Mouse (Mus musculus): ENCODE measurements around the gene Zfp628. TPM values are rescaled to one million over a fixed set of nuclear protein-coding genes. Genes with fewer than 3 reads are reported as not detected.
"Not testable (repeated sequence)": the region's sequence is repeated elsewhere in the genome, so short reads cannot be mapped to it uniquely, and the experiment has no call there.

The Zfp628 gene
- 10 to 100 TPM; 13.9 to 17.2 TPM for total RNA-seq (2021)
- long read RNA-seq, experiment 1, partial matches to known transcripts, result 0 of 2 reads
- long read RNA-seq, experiment 1, other reads (novel, unspliced or antisense), result 1 of 2 reads
- long read RNA-seq, experiment 2, result 0 reads

DNA sequence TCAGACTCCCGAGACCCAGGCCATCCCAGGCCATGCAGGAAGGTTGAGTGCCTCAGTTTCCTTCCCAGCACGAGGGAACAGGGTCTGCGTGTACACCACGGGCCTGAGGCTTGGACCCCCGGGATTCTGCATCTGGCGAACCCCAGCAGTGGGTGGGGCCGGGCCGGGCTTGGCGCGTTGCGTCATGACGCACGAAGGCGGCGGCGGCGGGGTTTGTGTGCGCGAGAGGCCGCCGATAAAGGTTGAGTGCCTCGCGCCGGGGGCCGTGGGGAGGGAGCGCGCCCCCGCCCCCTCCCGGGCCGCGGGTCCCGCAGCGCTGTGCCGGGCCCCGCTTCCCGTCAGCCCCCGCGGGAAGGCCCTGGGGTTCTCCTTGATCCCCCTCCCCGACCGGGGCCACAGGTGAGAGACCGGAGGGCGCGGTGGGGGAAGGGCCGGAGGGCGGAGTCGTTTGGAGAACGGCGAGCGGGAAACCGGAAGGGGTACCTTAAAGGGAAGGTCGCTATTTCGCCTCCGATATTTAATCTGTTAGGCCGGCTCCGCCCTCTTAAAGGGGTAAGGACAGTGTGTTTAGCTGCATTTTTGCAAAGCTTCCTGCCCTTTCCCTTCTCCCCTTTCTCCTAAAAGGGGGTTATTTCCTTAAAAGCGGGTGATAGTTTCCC lies at the start of gene Zfp628:
Zfp628 (plus strand) TSS at position 211 of the 659 bp plus-strand sequence.
- DNase-seq (ENCODE audit: low spot score in 2 of 2), result peak; percentile 92 to 93

DNA sequence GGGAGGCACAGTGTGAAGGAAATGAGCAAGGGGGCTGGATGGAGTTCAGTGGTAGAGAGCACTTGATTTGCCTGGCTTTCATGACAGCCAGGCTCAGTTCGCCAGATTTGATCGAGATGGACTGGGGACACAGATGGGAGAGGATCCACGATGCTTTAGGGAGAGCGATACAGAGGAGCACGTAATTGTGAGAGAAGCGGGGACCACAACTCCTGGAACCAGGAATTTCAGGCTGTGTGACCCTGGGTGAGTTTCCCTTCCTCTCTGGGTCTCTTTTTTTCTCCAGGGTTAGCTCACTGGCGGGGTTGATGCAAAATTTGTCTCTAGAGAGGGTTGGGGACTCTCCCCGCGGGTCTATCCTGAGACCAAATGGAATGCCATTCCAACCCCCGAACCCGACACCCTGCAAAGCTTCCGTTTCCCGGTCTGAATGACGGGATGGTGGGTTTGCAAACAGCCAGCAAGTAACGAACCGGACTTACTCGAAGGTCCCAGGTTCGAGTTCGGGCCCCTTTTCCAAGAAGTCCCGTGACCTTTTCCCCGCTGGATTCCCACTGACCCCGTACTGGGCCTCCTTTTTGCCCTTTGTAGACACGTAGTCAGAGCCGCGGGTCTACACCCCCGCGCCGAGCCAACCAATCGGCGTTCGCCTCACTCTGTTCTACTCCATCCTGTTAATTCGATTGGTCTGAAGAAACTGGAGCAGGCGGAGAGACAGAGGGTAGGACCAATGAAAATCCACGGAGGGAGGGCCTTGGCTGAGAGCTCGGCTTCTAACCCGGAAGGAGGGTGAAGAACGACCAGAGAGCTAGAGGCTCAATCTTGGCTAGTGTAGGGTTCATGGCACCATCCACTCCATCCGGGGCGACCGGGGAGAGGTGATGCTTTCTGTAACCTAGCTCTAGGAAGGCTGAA lies 49.2 kb upstream of the Zfp628 start:
- DNase-seq (ENCODE audit: low spot score in 2 of 2), result peak; percentile 88 to 90

DNA sequence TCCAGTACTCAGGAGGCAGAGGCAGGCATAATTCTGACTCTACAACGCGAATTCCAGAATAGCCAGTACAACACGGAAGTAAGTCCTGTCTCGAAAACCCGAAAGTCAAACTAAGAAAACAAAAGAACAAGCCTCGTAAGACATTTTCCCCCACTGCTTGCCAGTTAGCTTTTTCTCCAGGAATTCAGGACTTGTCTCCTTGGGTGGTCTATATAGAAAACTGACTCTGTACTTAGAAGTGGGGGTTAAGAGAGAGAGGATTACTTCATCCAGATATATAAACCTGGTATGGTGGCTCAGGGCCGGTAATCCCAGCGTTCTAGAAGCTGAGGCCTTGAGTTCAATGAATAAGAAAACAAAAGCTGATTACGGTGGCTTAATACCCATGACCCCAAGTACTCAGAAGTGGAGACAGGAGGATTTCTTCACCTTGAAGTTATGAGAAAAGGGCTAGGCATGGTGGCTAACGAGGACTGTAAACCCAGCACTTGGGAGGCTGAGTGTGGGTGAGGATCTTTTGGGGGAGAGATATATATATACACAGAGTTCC lies 48.3 kb upstream of the Zfp628 start:
- DNase-seq (ENCODE audit: low spot score in 2 of 2), result no peak

DNA sequence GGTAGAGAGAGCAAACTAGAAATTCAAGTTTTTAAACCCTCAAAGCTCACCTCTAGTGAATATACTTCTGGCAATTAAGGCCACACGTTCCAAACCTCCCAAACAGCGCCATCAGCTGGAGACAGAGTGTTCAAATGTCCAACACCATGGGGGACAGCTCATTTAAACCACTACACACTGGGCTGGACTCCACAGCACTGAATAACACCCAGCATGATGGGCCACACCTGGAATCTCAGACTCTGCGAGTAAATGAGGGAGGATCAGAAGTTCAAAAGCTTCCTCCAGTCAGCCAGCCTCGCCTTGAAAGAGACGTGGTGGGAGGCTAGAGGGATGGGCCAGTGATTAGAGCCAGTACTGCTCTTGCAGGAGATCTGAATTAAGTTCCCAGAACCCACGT lies 44.9 kb upstream of the Zfp628 start, which contains the start of gene Isoc2b:
Isoc2b (minus strand) TSS at position 126 of the 400 bp plus-strand sequence.
- DNase-seq (ENCODE audit: low spot score in 2 of 2), result no peak

DNA sequence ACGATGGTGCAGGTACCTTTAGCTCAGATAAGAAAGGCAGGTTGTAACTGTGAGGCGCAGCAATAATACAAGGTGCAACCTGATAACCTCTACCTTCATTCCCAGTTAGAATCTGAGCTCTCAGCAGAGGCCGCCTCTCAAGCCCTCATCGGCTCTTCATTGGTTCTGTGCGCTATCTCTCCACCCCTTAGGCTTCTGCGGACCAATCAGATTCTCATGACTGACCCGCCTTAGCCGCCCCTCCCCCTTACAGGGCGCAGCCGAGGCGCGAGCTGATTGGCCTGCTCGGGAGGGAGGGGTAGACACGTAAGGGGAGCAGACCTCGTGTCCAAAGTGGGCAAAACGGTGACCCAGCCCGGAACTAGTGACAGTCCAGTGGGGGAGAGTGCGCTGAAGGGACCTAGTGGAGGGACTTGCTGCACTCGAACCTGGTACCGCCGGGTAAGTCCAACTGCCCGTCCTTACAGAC lies 38.2 kb upstream of the Zfp628 start, which contains the start of gene Isoc2a:
Isoc2a (plus strand) TSS at position 401 of the 469 bp plus-strand sequence.
- DNase-seq (ENCODE audit: low spot score in 2 of 2), result peak; percentile 75 to 77

DNA sequence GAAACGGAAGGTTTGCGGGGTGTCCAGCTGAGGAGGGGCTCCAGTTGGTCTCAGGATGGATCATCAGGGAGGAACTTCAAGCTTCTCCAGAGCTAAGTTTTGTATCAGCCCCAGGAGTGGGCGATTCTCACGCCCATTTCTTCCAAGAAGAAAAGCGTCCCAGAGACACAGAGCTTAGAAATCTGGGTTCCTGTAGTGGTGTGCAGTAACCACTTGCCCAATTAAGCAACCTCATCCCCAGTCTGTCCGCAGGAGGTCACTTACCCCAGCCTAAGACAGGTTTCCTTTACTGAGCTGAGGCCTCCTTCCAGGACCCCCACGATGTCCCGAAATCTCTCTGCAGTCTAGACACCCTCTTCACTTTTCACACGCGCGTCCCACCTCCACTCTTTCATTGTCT lies 37.8 kb upstream of the Zfp628 start:
- DNase-seq (ENCODE audit: low spot score in 2 of 2), result no peak

DNA sequence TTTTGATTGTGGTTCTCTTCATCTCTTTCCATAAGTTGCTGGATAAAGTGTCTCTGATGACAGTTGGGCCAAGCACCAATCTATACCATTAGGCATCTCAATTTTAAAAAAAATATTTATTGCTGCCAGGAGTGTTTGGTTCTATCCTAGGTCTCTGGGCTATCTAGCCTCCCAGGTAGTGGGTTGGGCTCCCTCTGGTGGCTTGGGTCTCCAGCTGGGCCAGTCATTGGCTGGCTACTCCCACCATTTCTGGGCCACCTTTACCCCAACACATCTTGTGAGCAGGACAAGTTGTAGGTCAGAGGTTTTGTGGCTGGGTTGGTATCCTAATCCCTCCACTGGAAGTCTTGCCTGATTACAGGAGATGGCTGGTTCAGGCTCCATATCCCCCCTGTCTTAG lies 36.8 kb upstream of the Zfp628 start:
- DNase-seq (ENCODE audit: low spot score in 2 of 2), result no peak

DNA sequence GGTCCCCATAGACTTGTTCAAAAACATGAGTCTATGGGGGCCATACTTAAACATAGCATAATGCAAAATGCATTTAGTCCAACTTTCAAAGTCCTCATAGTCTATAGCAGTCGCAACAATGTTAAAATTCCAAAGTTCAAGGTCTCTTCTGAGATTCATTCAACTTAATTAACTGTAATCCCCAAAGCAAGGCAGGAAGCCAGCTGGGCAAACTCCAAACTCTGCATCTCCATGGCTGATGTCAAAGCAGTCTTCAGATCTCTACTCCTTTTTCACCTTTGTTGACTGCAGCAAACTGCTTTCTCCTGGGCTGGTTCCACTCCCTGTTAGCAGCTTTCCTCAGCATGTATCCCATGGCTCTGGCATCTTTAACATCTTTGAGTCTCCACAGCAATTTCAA lies 36.0 kb upstream of the Zfp628 start:
- not testable (repeated sequence) for DNase-seq (ENCODE audit: low spot score in 2 of 2)

DNA sequence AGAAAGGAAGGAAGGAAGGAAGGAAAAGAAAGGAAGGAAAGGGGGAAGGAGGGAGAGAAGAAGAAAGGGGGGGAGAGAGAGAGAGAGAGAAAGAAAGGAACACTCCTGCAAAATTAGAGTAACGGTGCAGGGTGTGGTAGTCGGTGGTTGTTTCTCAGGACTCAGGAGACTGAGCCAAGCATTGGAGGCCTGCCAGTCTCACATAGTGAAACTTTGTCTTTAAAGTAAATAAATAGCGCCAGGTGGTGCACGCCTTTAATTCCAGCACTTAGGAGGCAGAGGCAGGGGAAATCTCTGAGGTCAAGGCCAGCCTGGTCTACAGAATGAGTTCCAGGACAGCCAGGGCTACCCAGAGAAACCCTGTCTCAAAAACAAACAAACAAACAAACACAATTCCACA lies 28.3 kb upstream of the Zfp628 start:
- no peak for DNase-seq (ENCODE audit: low spot score in 2 of 2)

DNA sequence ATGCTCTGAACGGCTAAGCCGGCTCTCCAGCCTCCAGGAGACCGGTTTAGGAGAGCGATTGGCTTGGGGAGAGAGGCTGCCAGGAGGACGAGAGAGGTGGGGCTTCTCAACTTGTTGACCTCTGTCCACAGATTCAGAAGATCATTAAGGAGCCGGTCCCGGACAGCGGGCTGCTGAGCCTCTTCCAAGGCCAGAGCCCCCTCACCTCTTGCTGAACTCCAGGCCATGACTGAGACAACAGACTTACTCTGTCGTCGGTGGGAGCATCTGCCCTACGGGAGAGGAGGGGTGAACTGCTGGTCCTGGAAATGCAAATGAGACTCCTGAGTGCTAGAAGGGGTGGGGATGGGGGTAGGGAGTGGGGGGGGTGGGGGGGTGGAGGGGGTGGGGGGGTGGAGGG lies 19.8 kb upstream of the Zfp628 start:
- no peak for DNase-seq (ENCODE audit: low spot score in 2 of 2)

DNA sequence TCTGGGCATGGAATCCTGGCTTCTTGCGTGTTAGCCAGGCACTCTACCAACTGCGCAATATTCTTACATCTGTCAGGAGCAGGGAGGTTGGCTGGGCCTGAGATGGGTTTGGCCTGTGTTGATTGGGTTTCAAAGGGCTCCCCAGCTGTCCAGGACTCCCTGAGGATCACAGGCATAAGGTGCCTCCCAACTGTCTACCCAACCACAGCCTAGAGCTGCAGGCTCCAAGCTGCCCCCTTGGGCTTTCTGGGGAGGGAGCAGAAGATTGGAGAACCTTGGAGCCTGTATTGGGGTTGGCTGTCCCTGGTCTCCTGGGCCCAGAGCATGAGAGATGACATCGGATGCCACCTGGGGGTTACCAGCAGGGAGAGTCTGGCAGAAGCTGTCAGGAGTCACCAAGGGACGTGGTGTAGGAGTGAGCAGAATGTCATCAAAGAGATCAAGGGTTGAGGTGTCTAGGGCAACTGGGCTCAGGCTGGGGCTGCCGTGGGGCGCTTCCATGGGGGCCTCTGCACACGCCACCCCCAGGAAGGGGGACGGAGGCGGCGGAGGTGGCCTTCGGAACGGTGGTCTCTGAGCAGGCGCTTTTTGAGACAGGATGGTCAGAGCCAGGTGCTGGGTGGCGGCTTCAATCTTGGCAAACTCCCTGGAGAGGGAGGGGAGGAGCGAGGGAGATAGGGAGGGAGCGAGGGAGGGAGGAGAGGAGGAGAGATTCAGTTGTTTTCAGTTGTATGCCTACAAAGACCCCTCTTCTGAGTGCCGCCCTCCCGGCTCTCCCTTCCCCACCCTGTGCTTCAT lies 16.0 kb upstream of the Zfp628 start:
- no peak for DNase-seq (ENCODE audit: low spot score in 2 of 2)

DNA sequence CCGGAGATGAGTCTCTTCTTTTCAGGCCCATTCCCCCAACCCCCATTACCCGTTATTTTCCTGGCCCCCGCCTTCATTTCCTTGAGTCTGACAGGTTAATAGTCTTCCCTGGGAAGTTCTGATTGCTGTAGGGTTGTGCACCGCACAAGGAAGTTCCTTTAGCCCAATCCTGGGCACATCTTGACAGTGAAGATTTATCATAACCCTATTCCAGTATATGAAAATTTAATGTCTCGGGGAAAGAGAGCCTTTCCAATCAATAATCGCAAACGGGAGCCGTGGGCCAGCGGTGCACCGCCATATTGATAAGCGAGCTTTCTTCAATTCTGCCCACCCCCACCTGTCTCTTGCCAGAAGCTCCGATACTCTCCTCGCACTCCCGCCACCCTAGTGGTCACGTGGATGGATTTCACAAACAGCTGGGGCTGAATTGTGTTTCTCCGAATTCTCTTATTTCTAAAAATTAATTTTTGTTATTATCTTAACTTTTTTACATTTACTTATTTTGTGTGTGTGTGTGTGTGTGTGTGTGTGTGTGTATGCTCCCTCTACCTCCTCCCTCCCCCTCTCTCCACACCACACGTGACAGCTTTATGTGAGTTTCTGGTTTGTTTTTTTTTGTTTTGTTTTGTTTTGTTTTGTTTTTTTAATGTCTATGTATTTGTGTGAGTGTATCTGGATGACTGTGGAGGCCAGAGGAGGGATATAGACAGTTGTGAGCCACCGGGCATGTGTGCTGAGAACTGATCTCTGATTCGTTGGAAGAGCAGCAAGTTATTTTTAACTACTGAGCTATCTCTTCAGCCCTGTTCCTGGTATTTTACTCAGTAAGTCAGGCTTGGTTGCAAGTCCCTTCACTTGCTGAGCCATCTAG lies 15.1 kb upstream of the Zfp628 start:
- no peak for DNase-seq (ENCODE audit: low spot score in 2 of 2)

DNA sequence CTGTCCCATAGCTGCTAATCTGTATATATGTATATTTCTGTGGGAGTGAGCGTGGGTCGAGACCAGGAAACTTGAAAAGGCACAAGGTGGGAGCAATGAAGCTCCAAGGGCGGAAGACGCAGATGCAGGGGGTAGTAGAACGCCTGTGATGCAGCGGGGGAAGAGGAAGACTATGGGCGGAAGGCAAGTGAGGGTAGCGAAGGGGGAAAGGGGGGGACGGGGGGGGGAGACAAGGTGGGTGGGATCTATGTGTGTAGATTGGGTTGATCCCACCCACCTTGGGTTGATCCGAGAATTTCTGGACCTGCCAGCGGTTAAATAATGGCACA lies 14.5 kb upstream of the Zfp628 start:
- no peak for DNase-seq (ENCODE audit: low spot score in 2 of 2)

DNA sequence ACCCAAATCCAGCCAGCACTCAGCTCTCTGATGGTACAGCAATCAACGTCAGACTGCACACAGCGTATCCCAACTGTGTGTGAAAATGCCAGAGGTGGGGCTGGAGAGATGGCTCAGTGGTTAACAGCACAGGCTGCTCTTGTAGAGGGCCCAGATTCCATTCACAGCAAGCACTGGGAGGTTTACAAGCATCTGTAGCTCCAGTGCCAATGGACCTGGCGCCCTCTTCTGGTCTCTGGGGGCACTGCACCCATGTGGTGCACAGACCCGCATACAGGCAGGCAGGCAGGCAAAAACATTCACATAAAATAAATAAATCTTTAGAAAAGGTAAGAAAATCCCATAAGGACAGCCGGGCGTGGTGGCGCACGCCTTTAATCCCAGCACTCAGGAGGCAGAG lies 13.8 kb upstream of the Zfp628 start:
- DNase-seq (ENCODE audit: low spot score in 2 of 2), result no peak

DNA sequence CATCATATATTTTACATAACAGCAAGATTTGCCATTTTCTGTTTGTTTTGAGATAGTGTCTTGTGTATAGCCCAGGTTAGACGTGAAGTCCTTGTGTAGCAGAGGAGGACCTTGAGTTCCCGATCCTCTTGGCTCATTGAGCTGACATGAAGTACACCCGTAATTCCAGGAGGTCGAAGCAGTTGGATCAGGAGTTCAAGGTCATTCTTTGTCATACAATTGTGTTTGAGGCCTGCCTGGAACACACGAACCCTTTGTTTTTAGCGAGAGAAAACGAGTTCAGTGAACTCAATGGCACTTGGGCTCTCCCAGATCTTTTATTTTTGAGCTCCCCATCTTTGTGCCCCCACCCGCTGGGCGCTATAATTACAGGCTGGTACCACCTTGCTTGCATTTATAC lies 12.6 kb upstream of the Zfp628 start:
- no peak for DNase-seq (ENCODE audit: low spot score in 2 of 2)

DNA sequence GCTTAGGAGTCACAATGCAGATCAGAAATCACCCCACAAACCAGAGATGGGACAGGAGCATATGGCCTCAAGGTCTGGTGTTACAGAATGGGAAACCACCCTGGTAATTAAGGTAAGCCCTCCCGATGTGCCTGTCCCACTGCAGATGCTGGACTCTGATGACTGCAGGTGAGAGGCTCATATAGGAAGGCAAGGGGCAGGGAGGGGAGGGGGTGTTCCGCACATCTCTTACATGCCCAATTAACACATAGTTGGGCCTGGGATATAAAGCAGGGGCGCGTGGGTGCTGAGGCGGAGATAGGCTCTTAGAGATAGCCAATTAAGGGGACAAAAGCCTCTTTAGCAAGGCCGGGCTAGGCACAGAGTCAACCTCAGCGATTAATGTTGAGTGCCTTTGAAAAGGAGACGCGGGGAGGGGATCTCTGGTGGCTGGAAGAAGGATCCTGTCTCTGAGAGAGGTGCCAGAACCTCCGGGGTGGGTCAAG lies 8.5 kb upstream of the Zfp628 start, which contains the start of gene Gm36210:
Gm36210 (minus strand) TSS at position 51 of the 485 bp plus-strand sequence.
- DNase-seq (ENCODE audit: low spot score in 2 of 2), result no peak

DNA sequence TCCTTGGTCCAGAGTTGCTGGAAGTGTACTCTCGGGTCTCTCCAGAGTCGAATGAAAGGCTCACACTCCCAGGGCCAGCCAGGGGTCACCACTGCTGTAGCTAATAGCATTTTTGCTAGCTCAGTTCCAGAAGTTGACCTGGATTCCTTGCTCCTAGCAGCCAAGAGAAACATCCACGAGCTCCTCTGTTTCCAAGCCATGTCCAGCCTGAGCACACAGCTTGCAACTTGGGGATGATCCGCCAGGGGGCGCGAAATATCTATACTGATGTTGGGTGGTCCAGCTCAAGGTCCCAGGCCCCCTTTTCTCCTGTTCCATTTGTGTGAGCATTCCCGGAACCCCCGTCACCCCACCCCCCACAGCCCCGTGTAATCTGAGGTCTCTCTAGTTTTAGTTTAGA lies 3.5 kb upstream of the Zfp628 start:
- peak in 1 of 2 experiments; percentile 69 for DNase-seq (ENCODE audit: low spot score in 2 of 2)

DNA sequence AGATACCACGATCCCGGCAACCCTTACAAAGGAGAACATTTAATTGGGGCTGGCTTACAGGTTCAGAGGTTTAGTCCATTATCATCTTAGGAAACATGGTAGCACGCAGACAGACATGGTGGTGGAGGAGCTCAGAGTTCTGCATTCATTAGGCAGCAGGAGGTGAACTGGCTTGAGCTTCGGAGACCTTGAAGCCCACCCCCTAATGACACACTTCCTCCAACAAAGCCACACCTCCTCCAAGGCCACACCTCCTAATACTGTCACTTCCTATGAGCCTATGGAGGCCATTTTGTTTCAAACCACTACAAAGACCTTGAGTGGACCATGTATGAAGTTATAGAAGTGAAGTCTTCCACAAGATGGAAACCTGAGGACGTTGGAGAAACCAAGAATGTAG lies 2.8 kb upstream of the Zfp628 start:
- DNase-seq (ENCODE audit: low spot score in 2 of 2), result no peak

DNA sequence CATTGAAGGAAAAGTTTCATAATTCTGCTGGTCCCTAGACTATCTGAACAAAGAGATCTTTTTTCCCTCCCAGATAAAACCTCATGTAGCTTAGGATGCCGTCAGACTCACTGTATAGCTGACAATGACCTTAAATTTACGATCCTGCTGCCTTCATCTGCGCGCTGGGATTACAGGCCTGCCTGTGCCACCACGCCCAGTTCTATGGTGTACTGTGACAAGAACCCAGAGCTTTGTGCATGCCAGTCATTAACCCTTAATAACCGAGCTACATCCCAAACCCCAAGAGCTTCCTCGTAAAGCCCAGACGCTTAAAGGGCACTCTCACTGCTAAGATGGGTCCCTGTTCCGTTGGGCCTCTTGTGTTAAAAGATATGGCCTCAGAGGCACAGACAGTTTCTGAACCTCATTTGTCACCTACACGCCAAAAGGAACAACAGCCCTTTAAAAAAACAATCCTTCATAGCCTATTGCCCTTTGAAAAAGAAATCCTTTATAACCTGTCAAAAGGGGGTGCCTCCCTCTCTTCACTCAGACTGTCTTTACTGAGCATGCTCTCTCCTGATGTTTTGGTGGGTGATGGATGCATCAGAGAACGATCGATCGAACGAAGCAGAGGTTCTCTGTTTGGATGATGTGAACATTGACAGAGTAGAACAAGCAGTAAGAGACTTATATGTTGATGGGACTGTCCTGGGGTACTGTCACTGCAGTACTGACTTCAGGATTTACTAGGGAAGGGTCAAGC lies 826 bp downstream of the Zfp628 start:
- no peak for DNase-seq (ENCODE audit: low spot score in 2 of 2)
